Mouse (Mus musculus) testis, adult 2 months (tissue): ENCODE measurements around the gene Kcnip4. TPM values are rescaled to one million over a fixed set of nuclear protein-coding genes. Genes with fewer than 3 reads are reported as not detected.

Experiments
- H3K27ac ChIP-seq: fragments of 200-500 bp; 2 replicates; pipeline ENCODE4 v1.5.1; 2012; ENCODE audit warnings: low read depth, low read length; ENCODE audit not compliant: control insufficient read depth, insufficient read depth
- H3K27me3 ChIP-seq: fragments of 200-500 bp; 2 replicates; pipeline ENCODE4 v1.6.1; 2012; ENCODE audit warnings: mild to moderate bottlenecking, low read length, moderate library complexity; ENCODE audit not compliant: control insufficient read depth, insufficient read depth
- H3K36me3 ChIP-seq: fragments of 200-500 bp; 2 replicates; pipeline ENCODE4 v1.6.1; 2012; ENCODE audit warnings: mild to moderate bottlenecking, low read length; ENCODE audit not compliant: control insufficient read depth, insufficient read depth
- H3K4me1 ChIP-seq: fragments of 200-500 bp; 2 replicates; pipeline ENCODE4 v1.6.1; 2012; ENCODE audit warnings: low read length; ENCODE audit not compliant: control insufficient read depth, insufficient read depth
- H3K4me3 ChIP-seq: fragments of 200-500 bp; 2 replicates; pipeline ENCODE4 v1.5.1; 2012; ENCODE audit warnings: low read depth, mild to moderate bottlenecking, low read length, moderate library complexity, mixed read lengths; ENCODE audit not compliant: control insufficient read depth
- CTCF ChIP-seq: fragments of 200-500 bp; IDR thresholded peaks from 2 replicates; pipeline ENCODE4 v1.5.1; 2012; ENCODE audit warnings: low read depth, mild to moderate bottlenecking, inconsistent platforms, low read length, moderate library complexity; ENCODE audit not compliant: control insufficient read depth, insufficient read depth, insufficient replicate concordance
- POLR2A ChIP-seq: fragments of 200-500 bp; IDR thresholded peaks from 2 replicates; pipeline ENCODE4 v1.6.1; 2012; ENCODE audit warnings: low read depth, mild to moderate bottlenecking, inconsistent platforms, low read length, moderate library complexity; ENCODE audit not compliant: control insufficient read depth
- polyA plus RNA-seq: library from polyadenylated mRNA; depleted of rRNA; stranded (reverse); fragments of >200 nt; gene quantifications from 2 replicates; pipeline ENCODE4 v1.2.3, GENCODE M21; 2012

The Kcnip4 gene
- polyA plus RNA-seq, 1 experiment, result 2.2 TPM

DNA sequence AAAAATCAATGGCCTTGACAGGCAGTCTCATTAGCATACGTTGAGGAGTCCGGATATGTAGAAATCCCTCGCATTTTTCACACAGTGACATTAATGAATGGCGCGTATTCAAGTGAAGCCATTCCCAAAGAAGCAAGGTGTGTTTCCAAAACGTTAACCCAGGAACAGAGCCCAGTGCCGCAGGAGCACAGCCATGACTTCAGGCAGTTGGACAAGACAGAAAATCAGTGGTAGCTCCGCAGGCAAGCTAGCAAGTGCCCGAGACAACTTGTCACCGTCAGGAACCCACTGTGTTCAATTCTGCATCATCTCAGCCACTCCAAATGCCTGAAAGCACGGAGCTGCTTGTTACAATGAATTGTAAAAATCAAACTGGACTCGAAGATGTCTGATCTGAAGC lies 1014.5 kb downstream of the Kcnip4 start:
- Histone ChIP-seq H3K4me3 (no peak overlapping the region), H3K27me3 (no peaks in the 10 kb centered on the region), H3K36me3 (no peaks in the 10 kb centered on the region), H3K4me1 (no peaks in the 10 kb centered on the region), H3K27ac (no peak overlapping the region)
- TF ChIP-seq POLR2A (no peak), CTCF (no peak)

GRCm38 (mm10) chr5:48509194-48509930 lies 1015.3 kb downstream of the Kcnip4 start:
- Histone ChIP-seq H3K27me3 (no peaks in the 10 kb centered on the region), H3K4me1 (no peaks in the 10 kb centered on the region), H3K27ac (no peak overlapping the region), H3K4me3 (no peak overlapping the region), H3K36me3 (no peaks in the 10 kb centered on the region)
- TF ChIP-seq POLR2A (no peak), CTCF (no peak)

- Histone ChIP-seq H3K4me1 (no peaks in the 10 kb centered on the region), H3K27me3 (no peaks in the 10 kb centered on the region), H3K4me3 (no peak overlapping the region), H3K27ac (no peak overlapping the region), H3K36me3 (no peaks in the 10 kb centered on the region)
- no peak for TF ChIP-seq CTCF
- TF ChIP-seq POLR2A, result no peak
Observed at GRCm38 (mm10) chr5:48503094-48503493, 1021.6 kb downstream of the Kcnip4 start.

GRCm38 (mm10) chr5:48502442-48502841 lies 1022.3 kb downstream of the Kcnip4 start:
- no peak overlapping the region for H3K4me3 ChIP-seq
- no peaks in the 10 kb centered on the region for H3K4me1 ChIP-seq
- H3K27ac ChIP-seq, result no peak overlapping the region
- H3K27me3 ChIP-seq, result no peaks in the 10 kb centered on the region
- no peaks in the 10 kb centered on the region for H3K36me3 ChIP-seq
- TF ChIP-seq POLR2A (no peak), CTCF (no peak)

DNA sequence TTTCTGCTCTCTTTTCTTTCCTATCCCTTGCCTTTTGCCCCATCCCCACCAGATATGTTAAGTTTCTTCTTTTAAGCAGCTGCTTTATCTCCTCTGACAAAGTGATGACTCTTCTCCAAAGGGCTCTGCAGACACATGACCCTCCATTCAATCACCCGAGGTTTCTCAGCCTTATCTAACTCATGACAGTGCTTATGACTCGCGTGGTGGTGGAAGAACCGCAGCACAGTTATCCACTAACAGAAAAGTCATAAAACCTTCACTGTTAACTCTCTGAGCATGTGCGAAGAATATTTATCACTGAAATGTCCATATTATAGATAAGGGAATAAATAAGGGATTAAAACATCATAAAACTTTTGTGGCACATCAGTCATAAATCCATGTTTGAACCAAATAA lies 1024.5 kb downstream of the Kcnip4 start:
- Histone ChIP-seq H3K4me1 (no peaks in the 10 kb centered on the region), H3K4me3 (no peak overlapping the region), H3K27ac (no peak overlapping the region), H3K27me3 (no peaks in the 10 kb centered on the region), H3K36me3 (no peaks in the 10 kb centered on the region)
- TF ChIP-seq CTCF (no peak), POLR2A (no peak)

DNA sequence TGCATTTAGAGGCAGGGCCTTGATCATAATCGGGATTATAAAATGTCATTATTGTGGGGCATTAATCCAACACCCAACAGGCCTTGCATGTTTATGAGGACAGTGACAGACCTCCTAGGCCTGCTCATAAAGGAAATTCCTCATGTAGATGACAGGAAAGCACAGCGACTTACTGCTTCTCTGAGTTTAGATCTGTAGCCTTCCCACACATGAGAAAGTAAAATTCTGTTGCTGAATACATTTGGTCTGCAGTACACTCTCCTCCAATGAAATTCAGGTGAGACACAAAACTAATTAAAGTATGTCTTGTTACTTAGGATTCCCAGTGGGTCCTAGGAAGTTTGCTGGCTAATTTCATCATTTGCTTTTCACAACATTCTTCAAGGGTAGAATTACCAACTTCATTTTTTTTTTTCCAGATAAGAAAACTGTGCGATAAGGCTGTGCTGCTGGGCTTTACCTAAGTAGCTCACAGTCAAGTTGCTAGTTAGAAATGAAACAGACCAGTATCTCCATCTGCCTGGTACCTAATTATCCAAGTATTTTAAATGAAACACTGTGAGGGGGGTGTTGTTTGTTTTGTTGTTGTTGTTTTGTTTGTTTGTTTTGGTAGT lies 1033.7 kb downstream of the Kcnip4 start:
- H3K27ac ChIP-seq, result no peak overlapping the region
- H3K4me3 ChIP-seq, result no peak overlapping the region
- no peak for TF ChIP-seq POLR2A
- no peak for TF ChIP-seq CTCF
- H3K27me3 ChIP-seq, result no peaks in the 10 kb centered on the region
- no peaks in the 10 kb centered on the region for H3K4me1 ChIP-seq
- H3K36me3 ChIP-seq, result no peaks in the 10 kb centered on the region

DNA sequence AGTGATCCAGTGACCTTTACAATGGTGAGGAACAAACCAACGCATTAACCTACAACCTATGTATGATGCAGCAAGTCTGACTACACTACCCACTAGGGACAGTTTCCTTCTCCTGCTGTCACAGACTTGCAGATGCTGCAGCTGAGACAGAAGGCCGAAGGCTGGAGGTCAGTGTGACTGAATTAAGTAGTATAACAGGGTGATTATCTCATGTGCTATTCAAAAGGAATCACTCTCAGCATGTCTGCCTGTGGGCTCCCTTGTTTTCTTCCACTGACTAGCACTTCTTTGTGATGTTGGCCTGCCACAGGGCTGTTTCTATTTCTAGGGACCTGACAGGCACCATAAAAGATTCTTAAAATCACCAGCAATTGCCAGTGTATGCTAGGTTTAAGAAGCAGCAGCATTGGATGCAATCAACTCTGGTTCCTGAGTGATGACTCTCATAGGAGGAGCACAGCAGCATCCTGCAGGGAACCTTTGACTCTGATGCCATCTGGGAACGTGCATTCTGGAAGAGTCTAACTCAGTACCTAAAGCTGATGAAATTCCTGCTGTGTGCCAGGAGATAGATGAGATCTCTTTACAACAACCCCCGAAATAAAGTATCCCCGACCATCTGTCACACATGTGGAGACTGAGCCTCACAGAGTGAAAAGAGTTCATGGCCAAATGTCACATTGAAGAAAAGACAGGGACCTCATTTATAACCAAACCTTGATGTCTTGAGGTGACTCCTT lies 1035.0 kb downstream of the Kcnip4 start:
- H3K27me3 ChIP-seq, result no peaks in the 10 kb centered on the region
- TF ChIP-seq POLR2A, result no peak
- TF ChIP-seq CTCF, result no peak
- H3K4me3 ChIP-seq, result no peak overlapping the region
- H3K4me1 ChIP-seq, result no peaks in the 10 kb centered on the region
- H3K27ac ChIP-seq, result no peak overlapping the region
- H3K36me3 ChIP-seq, result no peaks in the 10 kb centered on the region
